ENCODE assay signal across 8 mouse cellular contexts in genomic region chr4:130533975-130534374, GRCm38 (mm10). TPM values are rescaled to one million over a fixed set of nuclear protein-coding genes. Genes with fewer than 3 reads are reported as not detected.
DNase-seq lines count a peak whose midpoint lies in the region; ATAC-seq lines count a peak whose summit lies in the region.

No protein-coding gene starts in this region.

- no peaks in the 10 kb centered on the region for H3K9me3 ChIP-seq in lung, embryonic 15.5 days

- peak; percentile 73 to 82 for DNase-seq in CD8-positive naive resting alpha-beta T cell, adult 2 months (ENCODE audit: low read depth in 2 of 2, low spot score in 2 of 2)
- peak; percentile 92 for DNase-seq in brain, adult 2 months (ENCODE audit: low read depth, low spot score)
- DNase-seq in heart, postnatal 10 days: peak; percentile 84 to 92
- peak; percentile 94 for DNase-seq in layer of hippocampus, adult 11-12 months (ENCODE audit: low spot score)
- peak; percentile 83 for DNase-seq in ovary, postnatal 10 days (ENCODE audit: low spot score)
- peak; percentile 74 for DNase-seq in thymus, postnatal 0 days (ENCODE audit: low spot score)

- no peak overlapping the region for H3K27ac ChIP-seq in lung, embryonic 15.5 days

- H3K27me3 ChIP-seq in lung, embryonic 15.5 days: no peaks in the 10 kb centered on the region

- no peak overlapping the region for H3K9ac ChIP-seq in lung, embryonic 15.5 days

- ATAC-seq in erythroblast, adult 5-6 weeks (replicated peaks; ENCODE audit: low FRiP score, poor library complexity, severe bottlenecking): peak; percentile 78
- ATAC-seq in lung, embryonic 15.5 days (ENCODE audit: borderline replicate concordance, extremely low read depth, low FRiP score, low TSS enrichment): 0 out of 2 replicates have a peak, but pooled peaks have one; percentile 26

- WGBS in lung, embryonic 15.5 days: 30% methylated on average over 4 of the region's 4 CpGs

- H3K4me2 ChIP-seq in lung, embryonic 15.5 days: no peak overlapping the region

- H3K36me3 ChIP-seq in lung, embryonic 15.5 days: no peaks in the 10 kb centered on the region

- intact Hi-C loops in heart, postnatal 10 days (cut with DNase I): loop anchor here (1.0 kb wide), 1 partner anchor 193 kb away; no protein-coding TSS in a partner anchor

- H3K4me3 ChIP-seq in lung, embryonic 15.5 days: no peak overlapping the region

- H3K4me1 ChIP-seq in lung, embryonic 15.5 days: peaks cover 6% of the 10 kb centered on the region

RNA-seq across cellular contexts. Expression of gene Nkain1, which starts 40.0 kb away (rescaled TPM):
- not detected in 2 replicates for total RNA-seq in erythroblast, adult 5-6 weeks (2015; ENCODE audit: low replicate concordance)
- total RNA-seq in erythroblast, adult 5-6 weeks (2017; ENCODE audit: low replicate concordance): not detected in 2 replicates
- 1 to 10 TPM; 6.3 to 7.7 TPM for total RNA-seq in heart, postnatal 10 days (2021)
- polyA plus RNA-seq in lung, embryonic 15.5 days (2015; fragmentation: Nextera tagmentation; extraction: Ambion mirVana): 0.74 and 1.3 TPM in 2 replicates
- polyA plus RNA-seq in thymus, postnatal 0 days (2015; fragmentation: Nextera tagmentation; extraction: Ambion mirVana): 0.17 TPM in 1 of 2 replicates, not detected in the other

Comparison
In these comparisons a context has a peak if more than half of its experiments do, and no peak if none do; other contexts are left out.
1. RNA of gene Nkain1, which starts 40.0 kb away (total RNA-seq): 6.3 to 7.7 TPM in heart, postnatal 10 days; not detected in erythroblast, adult 5-6 weeks; every median in the first group is over 4 times any median in the second.
2. Peak in every context shown above with its lines, with median percentiles within 50 percentile points of each other: DNase-seq.